Mouse (Mus musculus): Measurements from ENCODE around the gene 4930519P11Rik. TPM values are rescaled to one million over a fixed set of nuclear protein-coding genes. Genes with fewer than 3 reads are reported as not detected.

Gene 4930519P11Rik
- polyA plus RNA-seq, 1 experiment: 0.47 TPM

DNA sequence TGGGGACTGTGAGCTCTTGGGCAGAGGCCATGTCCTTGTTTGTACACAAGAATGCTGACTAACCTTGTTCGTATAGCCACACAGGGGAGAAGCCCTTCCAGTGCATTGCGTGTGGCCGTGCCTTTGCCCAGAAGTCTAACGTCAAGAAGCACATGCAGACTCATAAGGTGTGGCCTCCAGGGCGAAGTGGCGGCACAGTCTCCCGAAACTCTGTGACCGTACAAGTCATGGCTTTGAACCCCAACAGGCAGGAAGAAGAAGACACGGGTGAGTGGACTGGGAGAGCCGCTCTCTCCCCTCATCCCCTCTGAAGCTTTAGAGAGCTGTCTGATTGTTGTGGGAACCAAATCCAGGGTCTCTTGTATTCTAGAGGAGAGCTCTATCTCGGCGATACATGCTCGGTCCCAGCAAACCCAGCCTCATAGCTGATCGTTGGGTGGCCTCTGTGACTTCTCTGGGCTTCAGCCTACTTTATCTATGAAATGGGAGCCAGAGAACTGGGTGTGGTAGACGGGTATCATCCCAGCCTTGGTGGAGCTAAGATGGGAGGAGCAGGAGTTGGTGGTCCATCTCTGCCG is 19.1 kb upstream of the 4930519P11Rik start:
- H3K27me3 ChIP-seq (ENCODE audit: control insufficient read depth, insufficient read depth, insufficient read length): no peaks in the 10 kb centered on the region
- no peak overlapping the region for H3ac ChIP-seq (ENCODE audit: control insufficient read depth, insufficient read length)
- peaks cover 6% of the 10 kb centered on the region for H3K36me3 ChIP-seq (ENCODE audit: control insufficient read depth, insufficient read depth)
- TF ChIP-seq CEBPB (IDR thresholded peaks at IDR 0.05; ENCODE audit: insufficient read depth, poor library complexity, severe bottlenecking): no peak
- no peak for TF ChIP-seq TCF12 (IDR thresholded peaks at IDR 0.05; ENCODE audit: insufficient read depth, poor library complexity, severe bottlenecking)
- no peak for TF ChIP-seq REST (IDR thresholded peaks at IDR 0.05; ENCODE audit: insufficient read depth, insufficient read length)
- TF ChIP-seq POLR2AphosphoS2 (IDR thresholded peaks at IDR 0.05; ENCODE audit: insufficient read length, low read depth): no peak
- TF ChIP-seq MYOD1 (IDR thresholded peaks at IDR 0.05; ENCODE audit: control insufficient read depth in 1 of 3, insufficient read length in 2 of 3, low read depth in 2 of 3): no peak
- no peak for TF ChIP-seq POLR2A (IDR thresholded peaks at IDR 0.05; ENCODE audit: insufficient read length, low read depth)
- H3K4me3 ChIP-seq: no peak overlapping the region
- H3K79me2 ChIP-seq (ENCODE audit: control insufficient read depth, insufficient read depth): no peaks in the 10 kb centered on the region
- H3K4me2 ChIP-seq (ENCODE audit: low read depth): no peak overlapping the region

DNA sequence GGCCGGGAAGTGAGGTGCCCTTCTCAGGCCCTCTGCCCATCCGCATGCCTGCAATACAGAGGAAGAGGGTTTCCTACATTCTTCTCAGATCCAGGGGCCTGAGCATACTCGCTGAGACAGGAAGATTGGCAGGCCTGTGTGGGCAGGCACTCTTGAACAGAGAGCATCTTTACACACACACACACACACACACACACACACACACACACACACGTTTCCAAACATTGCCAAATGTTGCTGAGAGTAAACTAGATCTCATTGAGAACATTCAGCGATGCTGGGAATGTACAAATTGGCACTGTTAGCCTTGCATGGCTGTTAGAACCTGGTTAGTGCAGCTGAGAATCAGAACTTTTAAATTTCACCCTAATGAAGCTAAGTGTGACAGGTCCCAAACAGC is 17.3 kb upstream of the 4930519P11Rik start:
- TF ChIP-seq E2F4 (IDR thresholded peaks at IDR 0.05; ENCODE audit: insufficient read depth) (no peak), TCF3 (IDR thresholded peaks at IDR 0.05; ENCODE audit: insufficient read length, low read depth) (no peak), SRF (IDR thresholded peaks at IDR 0.05; ENCODE audit: control insufficient read depth, insufficient read length, low read depth) (no peak)
- no peaks in the 10 kb centered on the region for H3K27me3 ChIP-seq (ENCODE audit: control insufficient read depth, insufficient read depth, insufficient read length)
- H3ac ChIP-seq (ENCODE audit: control insufficient read depth, insufficient read length): no peak overlapping the region
- H3K4me3 ChIP-seq: no peak overlapping the region
- H3K79me2 ChIP-seq (ENCODE audit: control insufficient read depth, insufficient read depth): no peaks in the 10 kb centered on the region
- peaks cover 6% of the 10 kb centered on the region for H3K36me3 ChIP-seq (ENCODE audit: control insufficient read depth, insufficient read depth)
- H3K4me2 ChIP-seq (ENCODE audit: low read depth): no peak overlapping the region

DNA sequence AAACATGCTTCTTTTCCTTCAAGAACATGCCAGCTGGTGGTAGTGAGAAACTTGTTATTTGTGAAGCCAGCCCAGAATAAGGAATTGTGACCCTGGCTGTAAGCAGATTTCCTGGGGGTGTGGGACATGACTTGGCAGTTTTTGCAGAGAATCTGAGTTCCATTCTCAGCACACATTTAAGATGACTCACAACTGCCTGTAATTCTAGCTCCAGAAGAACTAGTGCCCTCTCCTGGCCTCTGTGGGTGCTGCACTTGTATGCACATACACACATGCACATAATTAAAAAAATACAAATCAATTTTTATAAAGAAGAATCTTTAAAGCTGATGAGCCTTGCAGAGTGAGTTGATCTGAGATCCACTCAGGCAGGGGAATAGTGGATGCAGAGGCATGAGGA is 10.9 kb upstream of the 4930519P11Rik start:
- H3K4me3 ChIP-seq: no peak overlapping the region

DNA sequence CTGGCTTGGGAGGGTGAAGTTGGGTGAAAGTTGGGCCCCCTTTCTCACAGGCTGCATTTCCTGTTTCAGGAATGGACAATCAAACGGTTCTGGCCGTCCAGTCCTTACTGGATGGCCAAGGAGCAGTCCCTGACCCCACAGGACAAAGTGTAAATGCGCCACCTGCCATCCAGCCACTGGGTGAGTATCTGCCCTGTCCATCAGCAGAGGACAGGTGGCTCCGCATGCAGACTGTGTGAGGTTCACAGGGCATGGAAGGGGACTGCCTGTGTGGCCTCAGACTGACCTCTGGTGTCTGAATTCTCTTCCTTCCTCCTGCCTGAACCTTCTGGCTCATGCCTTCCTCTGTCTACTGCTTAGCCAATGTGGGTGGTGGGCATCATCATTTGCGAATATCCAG is 8.4 kb upstream of the 4930519P11Rik start:
- Histone ChIP-seq H3ac (ENCODE audit: control insufficient read depth, insufficient read length) (no peak overlapping the region), H3K36me3 (ENCODE audit: control insufficient read depth, insufficient read depth) (peaks cover 7% of the 10 kb centered on the region), H3K4me3 (no peak overlapping the region), H3K4me2 (ENCODE audit: low read depth) (no peak overlapping the region), H3K27me3 (ENCODE audit: control insufficient read depth, insufficient read depth, insufficient read length) (no peaks in the 10 kb centered on the region), H3K79me2 (ENCODE audit: control insufficient read depth, insufficient read depth) (no peaks in the 10 kb centered on the region)
- TF ChIP-seq MYOD1 (IDR thresholded peaks at IDR 0.05; ENCODE audit: control insufficient read depth in 1 of 3, insufficient read length in 2 of 3, low read depth in 2 of 3) (peak in 2 of 3 experiments; percentile 87 to 92), MAX (IDR thresholded peaks at IDR 0.05; ENCODE audit: low read depth) (no peak), MYOG (IDR thresholded peaks at IDR 0.05; ENCODE audit: control insufficient read depth in 1 of 3, insufficient read depth in 1 of 3, insufficient read length in 2 of 3, low read depth in 2 of 3) (peak in 2 of 3 experiments; percentile 62 to 77), REST (IDR thresholded peaks at IDR 0.05; ENCODE audit: insufficient read depth, insufficient read length) (no peak)

More for the DNA sequence above, 10.9 kb upstream of the 4930519P11Rik start:
- peaks cover 7% of the 10 kb centered on the region for H3K36me3 ChIP-seq (ENCODE audit: control insufficient read depth, insufficient read depth)
- H3K79me2 ChIP-seq (ENCODE audit: control insufficient read depth, insufficient read depth): no peaks in the 10 kb centered on the region
- no peak overlapping the region for H3ac ChIP-seq (ENCODE audit: control insufficient read depth, insufficient read length)
- H3K27me3 ChIP-seq (ENCODE audit: control insufficient read depth, insufficient read depth, insufficient read length): no peaks in the 10 kb centered on the region
- H3K4me2 ChIP-seq (ENCODE audit: low read depth): no peak overlapping the region
- TF ChIP-seq TCF3 (IDR thresholded peaks at IDR 0.05; ENCODE audit: insufficient read length, low read depth) (no peak), MYOD1 (IDR thresholded peaks at IDR 0.05; ENCODE audit: control insufficient read depth in 1 of 3, insufficient read length in 2 of 3, low read depth in 2 of 3) (no peak), SRF (IDR thresholded peaks at IDR 0.05; ENCODE audit: control insufficient read depth, insufficient read length, low read depth) (no peak), CEBPB (IDR thresholded peaks at IDR 0.05; ENCODE audit: insufficient read depth, poor library complexity, severe bottlenecking) (no peak), POLR2AphosphoS2 (IDR thresholded peaks at IDR 0.05; ENCODE audit: insufficient read length, low read depth) (no peak), E2F4 (IDR thresholded peaks at IDR 0.05; ENCODE audit: insufficient read depth) (no peak), REST (IDR thresholded peaks at IDR 0.05; ENCODE audit: insufficient read depth, insufficient read length) (no peak), TCF12 (IDR thresholded peaks at IDR 0.05; ENCODE audit: insufficient read depth, poor library complexity, severe bottlenecking) (no peak), USF1 (IDR thresholded peaks at IDR 0.05; ENCODE audit: low read depth) (no peak), POLR2A (IDR thresholded peaks at IDR 0.05; ENCODE audit: insufficient read length, low read depth) (no peak), MAX (IDR thresholded peaks at IDR 0.05; ENCODE audit: low read depth) (no peak), MYOG (IDR thresholded peaks at IDR 0.05; ENCODE audit: control insufficient read depth in 1 of 3, insufficient read depth in 1 of 3, insufficient read length in 2 of 3, low read depth in 2 of 3) (no peak)

DNA sequence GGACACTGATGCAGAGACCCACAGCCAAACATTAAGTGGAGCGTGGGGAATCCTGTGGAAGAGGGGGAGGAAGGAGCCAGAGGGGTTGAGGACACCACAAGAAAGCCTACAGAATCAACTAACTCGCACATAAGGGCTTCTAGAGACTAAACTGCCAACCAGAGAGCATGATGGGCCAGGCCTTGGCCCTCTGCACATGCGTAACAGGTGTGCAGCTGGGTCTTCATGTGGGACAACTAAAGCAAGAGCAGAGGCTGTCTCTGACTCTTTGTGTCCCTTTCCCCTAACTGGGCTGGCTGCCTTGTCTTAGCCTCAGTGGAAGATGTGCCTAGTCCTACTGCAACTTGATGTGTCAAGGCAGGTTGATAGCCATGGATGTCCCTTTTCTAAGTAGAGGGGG is 3.8 kb upstream of the 4930519P11Rik start:
- H3K27me3 ChIP-seq (ENCODE audit: control insufficient read depth, insufficient read depth, insufficient read length): no peaks in the 10 kb centered on the region
- no peak overlapping the region for H3ac ChIP-seq (ENCODE audit: control insufficient read depth, insufficient read length)
- no peaks in the 10 kb centered on the region for H3K79me2 ChIP-seq (ENCODE audit: control insufficient read depth, insufficient read depth)
- H3K36me3 ChIP-seq (ENCODE audit: control insufficient read depth, insufficient read depth): no peaks in the 10 kb centered on the region
- H3K4me2 ChIP-seq (ENCODE audit: low read depth): no peak overlapping the region
- TF ChIP-seq MAX (IDR thresholded peaks at IDR 0.05; ENCODE audit: low read depth) (no peak), CEBPB (IDR thresholded peaks at IDR 0.05; ENCODE audit: insufficient read depth, poor library complexity, severe bottlenecking) (no peak), MYOG (IDR thresholded peaks at IDR 0.05; ENCODE audit: control insufficient read depth in 1 of 3, insufficient read depth in 1 of 3, insufficient read length in 2 of 3, low read depth in 2 of 3) (no peak), TCF12 (IDR thresholded peaks at IDR 0.05; ENCODE audit: insufficient read depth, poor library complexity, severe bottlenecking) (no peak), MYOD1 (IDR thresholded peaks at IDR 0.05; ENCODE audit: control insufficient read depth in 1 of 3, insufficient read length in 2 of 3, low read depth in 2 of 3) (no peak), POLR2A (IDR thresholded peaks at IDR 0.05; ENCODE audit: insufficient read length, low read depth) (no peak), TCF3 (IDR thresholded peaks at IDR 0.05; ENCODE audit: insufficient read length, low read depth) (no peak), POLR2AphosphoS2 (IDR thresholded peaks at IDR 0.05; ENCODE audit: insufficient read length, low read depth) (no peak)
- H3K4me3 ChIP-seq: no peak overlapping the region
